Comparison of ENCODE assay signal across 36 mouse cellular contexts in the genomic region with DNA sequence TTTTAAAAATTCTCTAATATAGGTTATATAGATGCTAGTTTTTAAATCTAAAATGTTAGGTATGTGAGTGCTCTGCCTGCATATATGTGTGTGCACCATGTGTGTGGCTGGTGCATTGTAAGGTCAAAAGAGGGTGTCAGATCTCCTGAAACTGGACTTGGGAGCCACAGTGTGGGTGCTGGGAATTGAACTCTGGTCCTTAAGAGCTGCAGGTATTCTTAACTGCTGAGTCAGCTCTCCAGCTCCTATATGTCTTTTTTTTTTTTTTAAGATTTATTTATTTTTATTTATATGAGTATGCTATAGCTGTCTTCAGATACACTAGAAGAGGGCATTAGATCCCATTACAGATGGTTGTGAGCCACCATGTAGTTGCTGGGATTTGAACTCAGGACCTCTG. TPM values are rescaled to one million over a fixed set of nuclear protein-coding genes. Genes with fewer than 3 reads are reported as not detected.
"Had no signal": no experiment of that assay in that cellular context is flagged by ENCODE, and none has a peak within 500 bp of the region (broad histone marks: within the 10 kb centered on the region; RNA-seq: fewer than 3 reads in every experiment).

No protein-coding gene starts in this region.

- H3K27me3 ChIP-seq: heart, embryonic 12.5 days; heart, embryonic 13.5 days; heart, embryonic 15.5 days; hindbrain, embryonic 12.5 days; hindbrain, embryonic 13.5 days; hindbrain, embryonic 15.5 days; intestine, embryonic 15.5 days; kidney, embryonic 15.5 days had no signal

- H3K9ac ChIP-seq: heart, embryonic 12.5 days; heart, embryonic 13.5 days; heart, embryonic 15.5 days; hindbrain, embryonic 12.5 days; hindbrain, embryonic 13.5 days; hindbrain, embryonic 15.5 days; intestine, embryonic 15.5 days; kidney, embryonic 15.5 days had no signal

- DNase-seq: heart, postnatal 10 days; heart, postnatal 14 days; heart, postnatal 36 days; heart, postnatal 4 days; kidney, adult 11 months; kidney, adult 18-20 months; kidney, adult 2 months; kidney, adult 8-10 months; kidney, adult 9 months; kidney, postnatal 10 days; kidney, postnatal 14 days; kidney, postnatal 25 days; kidney, postnatal 4 days; layer of hippocampus, adult 9-11 months; layer of hippocampus, postnatal 36 days had no signal

- ATAC-seq: hindbrain, embryonic 16.5 days; hindbrain, postnatal 0 days; inflammation-experienced regulatory T-cells, adult 6 months; intestine, embryonic 15.5 days; intestine, embryonic 16.5 days; intestine, postnatal 0 days had no signal

- H3K9me3 ChIP-seq: heart, embryonic 10.5 days; heart, embryonic 12.5 days; heart, embryonic 13.5 days; heart, embryonic 15.5 days; hindbrain, embryonic 10.5 days; hindbrain, embryonic 12.5 days; hindbrain, embryonic 13.5 days; hindbrain, embryonic 15.5 days; intestine, embryonic 15.5 days; kidney, embryonic 15.5 days had no signal

- H3K4me3 ChIP-seq: heart, embryonic 10.5 days; heart, embryonic 12.5 days; heart, embryonic 13.5 days; heart, embryonic 15.5 days; hindbrain, embryonic 10.5 days; hindbrain, embryonic 12.5 days; hindbrain, embryonic 13.5 days; hindbrain, embryonic 15.5 days; intestine, embryonic 15.5 days; kidney, embryonic 15.5 days; layer of hippocampus, adult 2 months; left cerebral cortex, adult 2 months had no signal

- H3K4me2 ChIP-seq: heart, embryonic 11.5 days; heart, embryonic 12.5 days; heart, embryonic 13.5 days; heart, embryonic 15.5 days; hindbrain, embryonic 12.5 days; hindbrain, embryonic 13.5 days; hindbrain, embryonic 15.5 days; intestine, embryonic 15.5 days; kidney, embryonic 15.5 days had no signal

- H3K27ac ChIP-seq: heart, embryonic 10.5 days; heart, embryonic 13.5 days; heart, embryonic 15.5 days; hindbrain, embryonic 10.5 days; hindbrain, embryonic 12.5 days; hindbrain, embryonic 13.5 days; hindbrain, embryonic 15.5 days; hindbrain, postnatal 0 days; intestine, embryonic 15.5 days; kidney, embryonic 15.5 days; kidney, postnatal 0 days; layer of hippocampus, adult 2 months; left cerebral cortex, adult 2 months had no signal

RNA-seq across cellular contexts. Expression of gene Dbil5, which starts 29.0 kb away (rescaled TPM):
- total RNA-seq: heart, postnatal 14 days; heart, postnatal 25 days; hindbrain, postnatal 0 days had no signal
- polyA plus RNA-seq: hindbrain, embryonic 11.5 days had no signal
